Mouse (Mus musculus) olfactory bulb, adult 2 months (tissue): ENCODE data around the gene Galr2. TPM values are rescaled to one million over a fixed set of nuclear protein-coding genes. Genes with fewer than 3 reads are reported as not detected.

Source experiments
- H3K27ac ChIP-seq: fragments of 200-500 bp; 2 replicates; pipeline ENCODE4 v1.5.1; 2012; ENCODE audit warnings: low read depth, low read length; ENCODE audit not compliant: insufficient read depth
- H3K4me1 ChIP-seq: fragments of 200-500 bp; 2 replicates; pipeline ENCODE4 v1.6.1; 2012; ENCODE audit warnings: low read length; ENCODE audit not compliant: control insufficient read depth, insufficient read depth
- H3K4me3 ChIP-seq: fragments of 200-500 bp; 2 replicates; pipeline ENCODE4 v1.5.1; 2012; ENCODE audit warnings: mild to moderate bottlenecking, low read depth, low read length, moderate library complexity; ENCODE audit not compliant: insufficient read depth
- CTCF ChIP-seq: fragments of 200-500 bp; IDR thresholded peaks from 2 replicates; pipeline ENCODE4 v1.5.1; 2012; ENCODE audit warnings: low read depth, mild to moderate bottlenecking, low read length, moderate library complexity; ENCODE audit not compliant: insufficient read depth
- POLR2A ChIP-seq: fragments of 200-500 bp; IDR thresholded peaks from 2 replicates; pipeline ENCODE4 v1.6.1; 2012; ENCODE audit warnings: mild to moderate bottlenecking, low read depth, low read length, moderate library complexity; ENCODE audit not compliant: insufficient read depth
- WGBS: fragments of 180-500 bp; shearing (Covaris S2); methylation state at CpG from one replicate; pipeline ENCODE4 v1.1.7; 2018; 5-methylcytosine and 5-hydroxymethylcytosine counted together
- polyA plus RNA-seq: library from polyadenylated mRNA; stranded (reverse); fragments of >200 nt; gene quantifications from 2 replicates; pipeline ENCODE4 v1.2.4, GENCODE M21; 2012; ENCODE audit warnings: low replicate concordance; ENCODE audit not compliant: missing spikeins, insufficient read depth, insufficient read length

The Galr2 gene
- polyA plus RNA-seq = not detected in 2 replicates

GRCm38 (mm10) chr11:116280751-116281663 is at the start of gene Galr2:
Gene Galr2, plus strand, starts transcription at chr11:116280939.
- H3K27ac ChIP-seq = no peak within 1 kb of the TSS
- TF ChIP-seq CTCF = no peak
- TF ChIP-seq POLR2A = no peak
- peaks cover 14% of the 10 kb centered on the region; the same call in 1 of the 2 replicates for H3K4me1 ChIP-seq
- WGBS = 7% methylated on average over 48 of the region's 48 CpGs
- 0 out of 2 replicates have a peak within 1 kb of the TSS, but pooled peaks have one; percentile 0 for H3K4me3 ChIP-seq

GRCm38 (mm10) chr11:116232427-116232826 is 48.3 kb upstream of the Galr2 start:
- H3K27ac ChIP-seq = no peak overlapping the region
- TF ChIP-seq CTCF (no peak), POLR2A (no peak)
- peaks cover 7% of the 10 kb centered on the region for H3K4me1 ChIP-seq
- WGBS = 25% methylated on average over 17 of the region's 17 CpGs
- peak overlapping the region; percentile 32 for H3K4me3 ChIP-seq

GRCm38 (mm10) chr11:116234901-116235300 is 45.8 kb upstream of the Galr2 start:
- Histone ChIP-seq H3K4me3 (no peak overlapping the region), H3K4me1 (peaks cover 7% of the 10 kb centered on the region), H3K27ac (no peak overlapping the region)
- 90% methylated on average over 8 of the region's 8 CpGs for WGBS
- no peak for TF ChIP-seq CTCF

- WGBS = 18% methylated on average over 31 of the region's 31 CpGs
- no peak within 1 kb of the TSS for H3K27ac ChIP-seq
- TF ChIP-seq CTCF (no peak), POLR2A (no peak)
- no peak within 1 kb of the TSS for H3K4me3 ChIP-seq
- peaks cover under 1% of the 10 kb centered on the region for H3K4me1 ChIP-seq
These were observed 42.9 kb upstream of the Galr2 start, which contains the start of gene Evpl for GRCm38 (mm10) chr11:116237742-116238395. Gene Evpl, minus strand, starts transcription at chr11:116238077.

GRCm38 (mm10) chr11:116239797-116240196 is 40.9 kb upstream of the Galr2 start:
- TF ChIP-seq POLR2A (no peak), CTCF (no peak)
- Histone ChIP-seq H3K4me3 (no peak overlapping the region), H3K27ac (no peak overlapping the region), H3K4me1 (no peaks in the 10 kb centered on the region)
- 45% methylated on average over 7 of the region's 7 CpGs for WGBS

- H3K27ac ChIP-seq = no peak overlapping the region
- H3K4me1 ChIP-seq = no peaks in the 10 kb centered on the region
- no peak overlapping the region for H3K4me3 ChIP-seq
- no peak for TF ChIP-seq CTCF
- no peak; the same call in 1 of the 2 replicates for TF ChIP-seq POLR2A
- 73% methylated on average over 12 of the region's 12 CpGs for WGBS
These were observed 38.9 kb upstream of the Galr2 start for GRCm38 (mm10) chr11:116241744-116242235.

GRCm38 (mm10) chr11:116244580-116244979 is 36.2 kb upstream of the Galr2 start:
- H3K4me3 ChIP-seq = no peak overlapping the region
- no peaks in the 10 kb centered on the region for H3K4me1 ChIP-seq
- TF ChIP-seq CTCF (no peak), POLR2A (no peak)
- WGBS = 91% methylated on average over 8 of the region's 8 CpGs
- no peak overlapping the region for H3K27ac ChIP-seq

GRCm38 (mm10) chr11:116245616-116246015 is 35.1 kb upstream of the Galr2 start:
- no peak overlapping the region for H3K4me3 ChIP-seq

GRCm38 (mm10) chr11:116247502-116248222 is 33.1 kb upstream of the Galr2 start:
- TF ChIP-seq POLR2A = no peak
- TF ChIP-seq CTCF = no peak
- Histone ChIP-seq H3K4me3 (no peak overlapping the region), H3K27ac (no peak overlapping the region), H3K4me1 (no peaks in the 10 kb centered on the region)
- 81% methylated on average over 14 of the region's 14 CpGs for WGBS

More at GRCm38 (mm10) chr11:116245616-116246015, 35.1 kb upstream of the Galr2 start:
- 84% methylated on average over 6 of the region's 6 CpGs for WGBS
- Histone ChIP-seq H3K4me1 (no peaks in the 10 kb centered on the region), H3K27ac (no peak overlapping the region)
- no peak for TF ChIP-seq CTCF
- no peak for TF ChIP-seq POLR2A
